In the genomic region with DNA sequence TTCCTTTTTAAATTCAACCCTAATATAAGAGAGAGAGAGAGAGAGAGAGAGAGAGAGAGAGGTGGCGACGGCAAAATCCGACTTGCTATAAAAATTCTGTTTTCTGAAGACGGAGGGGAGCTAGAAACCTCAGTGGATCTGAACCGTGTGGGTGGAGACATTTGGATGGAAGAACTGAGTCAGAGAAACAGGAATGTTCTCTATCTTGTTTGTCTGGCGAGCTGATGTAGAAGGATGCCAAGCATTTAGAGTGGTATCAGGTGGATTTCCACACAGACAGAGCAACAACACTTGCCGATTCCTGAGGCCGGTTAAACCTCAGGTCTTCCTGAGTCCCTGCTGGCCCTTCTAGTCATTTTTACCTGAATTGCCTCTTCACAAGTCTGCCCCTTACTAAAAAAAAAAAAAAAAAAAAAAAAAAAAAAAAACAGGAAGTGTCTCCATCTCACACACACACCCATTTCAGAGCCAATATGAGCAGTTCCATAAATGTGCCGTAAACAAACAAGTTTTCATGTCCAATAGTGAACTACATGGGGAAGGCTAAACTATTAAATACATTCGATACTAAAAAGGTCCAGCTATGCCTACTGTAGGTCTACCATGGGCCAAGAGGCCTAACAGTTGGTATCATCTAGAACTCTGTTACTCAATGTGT, we compare ENCODE assay signal across 15 mouse cellular contexts.
DNase-seq lines count a peak whose midpoint lies in the region; ATAC-seq and TF ChIP-seq lines count a peak whose summit lies in the region.
"Had no signal": no experiment of that assay in that cellular context is flagged by ENCODE, and none has a peak within 500 bp of the region (broad histone marks: within the 10 kb centered on the region; RNA-seq: fewer than 3 reads in every experiment).

No protein-coding gene starts in this region.

- H3K4me3 ChIP-seq in lung, postnatal 0 days (ENCODE audit: low read depth, low read length) = no peak overlapping the region
- H3K4me3 ChIP-seq in forebrain, embryonic 10.5 days = no peak overlapping the region
- H3K4me3 ChIP-seq: erythroblast, embryonic 14.5 days; intestine, embryonic 15.5 days; limb, embryonic 15.5 days; lung, embryonic 15.5 days; midbrain, embryonic 13.5 days had no signal

- no peaks in the 10 kb centered on the region for H3K36me3 ChIP-seq in lung, postnatal 0 days (ENCODE audit: insufficient read depth, low read length)
- peaks cover 8% of the 10 kb centered on the region; the same call in 1 of the 2 replicates for H3K36me3 ChIP-seq in forebrain, embryonic 10.5 days (replicated peaks)
- H3K36me3 ChIP-seq: intestine, embryonic 15.5 days; limb, embryonic 15.5 days; lung, embryonic 15.5 days had no signal

- 90% methylated on average over 10 of the region's 10 CpGs for WGBS in lung, postnatal 0 days
- WGBS in forebrain, embryonic 10.5 days = 91% methylated on average over 10 of the region's 10 CpGs

- no peak overlapping the region for H3K4me2 ChIP-seq in lung, postnatal 0 days (replicated peaks; ENCODE audit: low read depth, low read length)
- H3K4me2 ChIP-seq: intestine, embryonic 15.5 days; limb, embryonic 15.5 days; lung, embryonic 15.5 days; midbrain, embryonic 13.5 days had no signal

- no peak for TF ChIP-seq EP300 in lung, postnatal 0 days (IDR thresholded peaks at IDR 0.05)

- H3K27ac ChIP-seq in lung, postnatal 0 days (ENCODE audit: low read length) = no peak overlapping the region
- no peak overlapping the region for H3K27ac ChIP-seq in forebrain, embryonic 10.5 days
- H3K27ac ChIP-seq: intestine, embryonic 15.5 days; limb, embryonic 15.5 days; lung, embryonic 15.5 days; midbrain, embryonic 13.5 days had no signal

- ATAC-seq in lung, postnatal 0 days = no peak
- ATAC-seq: intestine, embryonic 15.5 days; midbrain, embryonic 13.5 days had no signal

- TF ChIP-seq CTCF in lung, postnatal 0 days (IDR thresholded peaks at IDR 0.05) = no peak

- no peaks in the 10 kb centered on the region for H3K27me3 ChIP-seq in lung, postnatal 0 days (replicated peaks; ENCODE audit: insufficient read depth, low read length)
- no peaks in the 10 kb centered on the region for H3K27me3 ChIP-seq in forebrain, embryonic 10.5 days (ENCODE audit: poor library complexity, severe bottlenecking)
- H3K27me3 ChIP-seq: intestine, embryonic 15.5 days; limb, embryonic 15.5 days; lung, embryonic 15.5 days; midbrain, embryonic 13.5 days had no signal

- H3K4me1 ChIP-seq in lung, postnatal 0 days (ENCODE audit: insufficient read depth, low read depth, low read length) = no peaks in the 10 kb centered on the region
- peaks cover 5% of the 10 kb centered on the region for H3K4me1 ChIP-seq in forebrain, embryonic 10.5 days
- H3K4me1 ChIP-seq: intestine, embryonic 15.5 days; lung, embryonic 15.5 days had no signal

- peak; percentile 31 to 50 for DNase-seq in urinary bladder, postnatal 36 days (ENCODE audit: low spot score in 2 of 2)
- no peak for DNase-seq in urinary bladder, postnatal 4 days (ENCODE audit: low spot score in 2 of 2)
- DNase-seq in heart, adult 8-10 months (ENCODE audit: low spot score) = peak; percentile 55
- peak; percentile 19 for DNase-seq in lung, postnatal 0 days (ENCODE audit: low spot score)
- DNase-seq in gastrocnemius, adult 18-20 months (ENCODE audit: low spot score) = no peak
- no peak for DNase-seq in forebrain, embryonic 10.5 days (ENCODE audit: extremely low spot score, low spot score)
- DNase-seq in cerebellum, postnatal 10 days = no peak
- DNase-seq: adrenal gland, postnatal 36 days; cerebellum, adult 11-12 months; kidney, postnatal 25 days had no signal

- H3K9ac ChIP-seq in lung, postnatal 0 days (replicated peaks; ENCODE audit: low read depth) = no peak overlapping the region
- H3K9ac ChIP-seq: intestine, embryonic 15.5 days; limb, embryonic 15.5 days; lung, embryonic 15.5 days; midbrain, embryonic 13.5 days had no signal

- H3K9me3 ChIP-seq in lung, postnatal 0 days (ENCODE audit: low read length) = no peaks in the 10 kb centered on the region
- no peaks in the 10 kb centered on the region for H3K9me3 ChIP-seq in forebrain, embryonic 10.5 days
- H3K9me3 ChIP-seq: intestine, embryonic 15.5 days; limb, embryonic 15.5 days; lung, embryonic 15.5 days; midbrain, embryonic 13.5 days had no signal

Comparison
In these comparisons a context has a peak if more than half of its experiments do, and no peak if none do; other contexts are left out.
1. DNase-seq: peak in urinary bladder, postnatal 36 days (2 of 2), heart, adult 8-10 months (single experiment) and lung, postnatal 0 days (single experiment); none in urinary bladder, postnatal 4 days (0 of 2), gastrocnemius, adult 18-20 months (single experiment), forebrain, embryonic 10.5 days (single experiment) and cerebellum, postnatal 10 days (0 of 2).